Mouse (Mus musculus): ENCODE measurements around the gene Gm28043. TPM values are rescaled to one million over a fixed set of nuclear protein-coding genes. Genes with fewer than 3 reads are reported as not detected.

The Gm28043 gene
- polyA plus RNA-seq, 1 experiment from 2014 or later, result 4.1 TPM

Small RNA genes within 50 kb of the gene (microRNA-seq; reads per million reads assigned to microRNA genes)
- gene Mir7667, result not detected

Other genes with a start within 250 kb of the Gm28043 start
- gene Pim1, start 124.1 kb upstream of the Gm28043 start, polyA plus RNA-seq (2016; fragmentation: Nextera tagmentation; extraction: Ambion mirVana), result 17.8 and 19.2 TPM in 2 replicates
- gene Gm17657, start 65.2 kb upstream of the Gm28043 start, polyA plus RNA-seq (2016; fragmentation: Nextera tagmentation; extraction: Ambion mirVana), result not detected in 2 replicates
- gene Tbc1d22b, start 65.1 kb upstream of the Gm28043 start, polyA plus RNA-seq (2016; fragmentation: Nextera tagmentation; extraction: Ambion mirVana), result 24.6 and 26.4 TPM in 2 replicates
- gene Tmem217, start 62.5 kb upstream of the Gm28043 start, polyA plus RNA-seq (2016; fragmentation: Nextera tagmentation; extraction: Ambion mirVana), result 1.8 and 2.4 TPM in 2 replicates
- gene Rnf8, start 86 bp upstream of the Gm28043 start, polyA plus RNA-seq (2016; fragmentation: Nextera tagmentation; extraction: Ambion mirVana), result 100 and 105 TPM in 2 replicates
- 141 and 170 TPM in 2 replicates for gene Cmtr1, start 45.7 kb downstream of the Gm28043 start, polyA plus RNA-seq (2016; fragmentation: Nextera tagmentation; extraction: Ambion mirVana)
- 14.0 and 15.3 TPM in 2 replicates for gene Ccdc167, start 102.2 kb downstream of the Gm28043 start, polyA plus RNA-seq (2016; fragmentation: Nextera tagmentation; extraction: Ambion mirVana)

All from hindbrain, embryonic 12.5 days (tissue).